Mouse (Mus musculus) hindbrain, embryonic 16.5 days (tissue): ENCODE results near the gene Cep41. TPM values are rescaled to one million over a fixed set of nuclear protein-coding genes. Genes with fewer than 3 reads are reported as not detected.

Experiments used
- ATAC-seq: fragments of 200-750 bp; cut with Nextera tagmentation; 2 replicates; pipeline ENCODE4 v1.8.0; 2017; ENCODE audit warnings: moderate TSS enrichment, moderate library complexity
- H3K27ac ChIP-seq: fragments of 300-500 bp; sonication (generic); 2 replicates; pipeline ENCODE4 v1.5.1; 2014; ENCODE audit warnings: low read depth, mild to moderate bottlenecking, control low read depth, low read length, moderate library complexity
- H3K27me3 ChIP-seq: fragments of 300-500 bp; sonication (generic); replicated peaks from 2 replicates; pipeline ENCODE4 v1.6.1; 2014; ENCODE audit warnings: low read length; ENCODE audit not compliant: control insufficient read depth, insufficient read depth
- H3K36me3 ChIP-seq: fragments of 300-500 bp; sonication (generic); 2 replicates; pipeline ENCODE4 v1.6.1; 2014; ENCODE audit warnings: mild to moderate bottlenecking, low read length, moderate library complexity, mixed read lengths; ENCODE audit not compliant: control insufficient read depth, insufficient read depth
- H3K4me1 ChIP-seq: fragments of 300-500 bp; sonication (generic); 2 replicates; pipeline ENCODE4 v1.6.1; 2014; ENCODE audit warnings: low read depth, low read length; ENCODE audit not compliant: control insufficient read depth, insufficient read depth
- H3K4me2 ChIP-seq: fragments of 300-500 bp; sonication (generic); 2 replicates; pipeline ENCODE4 v1.6.1; 2014; ENCODE audit warnings: mild to moderate bottlenecking, low read length, control low read depth, moderate library complexity
- H3K4me3 ChIP-seq: fragments of 300-500 bp; sonication (generic); 2 replicates; pipeline ENCODE4 v1.5.1; 2014; ENCODE audit warnings: mild to moderate bottlenecking, low read length, control low read depth, moderate library complexity
- H3K9ac ChIP-seq: fragments of 300-500 bp; sonication (generic); 2 replicates; pipeline ENCODE4 v1.6.1; 2014; ENCODE audit warnings: low read depth, mild to moderate bottlenecking, control low read depth, low read length, moderate library complexity
- H3K9me3 ChIP-seq: fragments of 300-500 bp; sonication (generic); 2 replicates; pipeline ENCODE4 v1.6.1; 2014; ENCODE audit warnings: mild to moderate bottlenecking, low read length, moderate library complexity; ENCODE audit not compliant: control insufficient read depth
- WGBS: fragments of 180-500 bp; shearing (Covaris S2); extraction: QIAGEN DNeasy Blood & Tissue Kit; methylation state at CpG from one replicate; pipeline ENCODE4 v1.1.7; 2014; 5-methylcytosine and 5-hydroxymethylcytosine counted together
- polyA plus RNA-seq: library from polyadenylated mRNA; unstranded; fragments of >200 nt; fragmentation: Nextera tagmentation; extraction: Ambion mirVana; gene quantifications from 2 replicates; pipeline ENCODE4 v1.2.1, GENCODE M21; 2015

The Cep41 gene
- polyA plus RNA-seq, 1 experiment from 2014 or later = 10.4 TPM

DNA sequence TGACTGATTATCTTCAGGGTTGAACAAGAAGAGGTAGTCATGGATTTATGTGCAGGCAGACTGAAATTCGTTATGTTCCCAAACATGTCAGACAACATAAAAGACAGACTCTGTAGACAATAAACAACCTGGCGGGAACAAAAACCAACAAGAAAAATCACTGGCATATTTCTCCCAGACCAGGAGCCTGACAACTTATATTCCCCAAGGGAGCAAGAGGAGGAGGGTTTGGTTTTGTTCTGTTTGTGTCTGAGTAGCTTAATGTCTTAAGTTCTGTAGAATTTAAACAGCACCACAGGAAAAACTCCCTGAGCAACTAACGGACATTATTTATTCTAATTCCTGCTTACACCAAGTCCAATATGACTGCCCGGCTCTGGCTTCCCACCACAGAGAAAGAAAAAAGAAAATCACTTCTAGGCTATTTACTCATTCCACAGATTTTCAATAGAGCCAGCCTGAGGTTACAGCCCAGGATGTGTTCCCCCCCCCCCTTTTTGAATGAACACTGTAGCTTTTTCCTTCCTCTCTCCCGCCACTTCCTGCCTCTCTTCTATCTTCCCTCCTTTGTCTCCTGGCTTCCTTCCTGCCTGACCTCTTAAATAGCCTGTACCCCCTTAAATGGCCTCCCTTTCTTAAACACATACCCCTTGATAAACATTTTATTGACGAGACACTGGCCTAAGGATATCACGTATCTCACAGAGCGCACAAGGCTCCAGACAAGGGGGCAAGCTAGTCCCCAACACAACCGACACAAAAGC, 40.9 kb downstream of the Cep41 start:
- no peaks in the 10 kb centered on the region for H3K36me3 ChIP-seq
- no peak overlapping the region for H3K4me3 ChIP-seq
- no peak for ATAC-seq
- no peak overlapping the region for H3K4me2 ChIP-seq
- no peak overlapping the region for H3K9ac ChIP-seq
- H3K27ac ChIP-seq = peak overlapping the region; percentile 66
- peaks cover 37% of the 10 kb centered on the region for H3K4me1 ChIP-seq
- no peaks in the 10 kb centered on the region for H3K9me3 ChIP-seq
- 54% methylated on average over 9 of the region's 9 CpGs for WGBS
- H3K27me3 ChIP-seq = no peaks in the 10 kb centered on the region

DNA sequence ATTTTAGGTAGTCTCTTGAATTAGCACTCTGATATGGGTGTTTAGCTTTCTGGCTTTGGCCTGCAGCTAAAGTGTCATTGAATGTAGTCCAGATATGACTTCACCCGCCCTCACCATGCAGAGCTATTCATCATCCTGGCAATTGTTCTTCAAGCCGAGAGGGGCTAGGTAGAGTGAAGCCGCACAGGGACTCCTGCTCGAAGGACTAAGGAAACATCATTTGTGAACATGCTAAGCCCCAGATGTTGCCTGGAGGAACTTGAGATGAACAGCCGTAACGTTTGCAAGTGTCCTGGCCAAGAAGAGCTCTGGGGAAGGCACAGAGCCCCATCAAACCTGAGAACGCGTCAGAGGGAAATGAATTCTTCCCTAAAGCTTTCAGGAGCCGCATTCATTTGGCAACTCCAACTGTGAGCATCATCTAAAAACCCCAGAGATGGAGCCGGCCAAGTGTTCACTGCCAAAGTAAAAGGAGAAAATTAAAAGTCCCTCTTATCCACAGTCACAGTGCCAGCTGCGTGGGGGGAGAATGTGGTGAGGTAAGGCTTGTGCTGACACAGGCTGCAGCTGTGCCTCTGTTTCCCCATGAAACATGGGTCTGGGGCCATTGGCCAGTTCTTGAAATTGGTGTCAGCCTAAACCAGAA, 43.8 kb downstream of the Cep41 start:
- H3K4me1 ChIP-seq = peaks cover 26% of the 10 kb centered on the region
- WGBS = 48% methylated on average over 11 of the region's 11 CpGs
- no peak overlapping the region for H3K9ac ChIP-seq
- H3K27me3 ChIP-seq = no peaks in the 10 kb centered on the region
- no peaks in the 10 kb centered on the region for H3K36me3 ChIP-seq
- H3K27ac ChIP-seq = 0 out of 2 replicates have a peak overlapping the region, but pooled peaks have one; percentile 20
- ATAC-seq = no peak
- no peak overlapping the region for H3K4me2 ChIP-seq
- H3K4me3 ChIP-seq = no peak overlapping the region
- no peaks in the 10 kb centered on the region for H3K9me3 ChIP-seq

DNA sequence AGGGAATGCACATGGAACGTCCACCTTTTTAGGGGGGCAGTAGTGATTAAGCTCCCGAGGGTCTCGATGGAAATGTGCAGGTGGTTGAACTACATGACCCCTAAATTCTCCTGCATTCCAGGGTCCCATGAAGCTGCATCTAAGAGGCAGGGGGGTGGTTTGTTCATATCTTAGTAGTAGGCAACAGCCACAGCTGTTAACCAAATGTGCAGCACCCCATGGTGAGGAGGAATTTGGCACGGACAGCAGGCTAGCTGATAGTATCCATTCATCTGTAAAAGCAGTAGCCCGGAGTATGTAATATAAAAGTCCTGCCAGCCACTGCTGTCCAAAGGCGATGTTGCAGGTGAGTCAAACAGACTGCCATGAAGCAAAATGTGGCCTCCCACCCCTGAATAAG, 48.2 kb downstream of the Cep41 start:
- H3K4me2 ChIP-seq = no peak overlapping the region
- no peak overlapping the region for H3K4me3 ChIP-seq
- peaks cover 9% of the 10 kb centered on the region for H3K4me1 ChIP-seq
- H3K27me3 ChIP-seq = no peaks in the 10 kb centered on the region
- H3K36me3 ChIP-seq = no peaks in the 10 kb centered on the region
- WGBS = 59% methylated on average over 6 of the region's 6 CpGs
- no peak overlapping the region for H3K27ac ChIP-seq
- H3K9me3 ChIP-seq = no peaks in the 10 kb centered on the region
- ATAC-seq = no peak
- H3K9ac ChIP-seq = no peak overlapping the region

DNA sequence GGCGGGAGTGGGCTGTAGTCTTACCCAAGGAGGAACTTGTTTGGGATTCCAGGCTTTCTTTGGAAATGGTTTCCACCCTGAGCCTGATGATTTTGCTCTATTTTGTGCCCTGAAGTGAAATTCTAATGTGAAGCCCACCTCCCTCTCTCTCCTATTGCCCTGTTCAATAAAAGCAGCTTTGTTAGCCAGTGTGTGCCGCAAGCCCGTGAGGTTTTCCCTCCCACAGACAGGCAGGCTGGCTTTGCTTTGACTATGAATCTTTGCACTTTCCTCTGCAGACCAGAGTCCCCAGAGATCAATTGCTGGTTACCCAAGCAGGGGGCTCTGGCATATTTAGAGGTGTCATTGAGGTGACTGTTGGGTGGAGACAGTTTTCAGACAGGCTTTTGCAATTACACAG, 49.1 kb downstream of the Cep41 start:
- Histone ChIP-seq H3K4me1 (peaks cover 2% of the 10 kb centered on the region; the same call in 1 of the 2 replicates), H3K9ac (no peak overlapping the region), H3K27ac (no peak overlapping the region), H3K9me3 (no peaks in the 10 kb centered on the region), H3K4me2 (no peak overlapping the region), H3K4me3 (no peak overlapping the region), H3K36me3 (no peaks in the 10 kb centered on the region), H3K27me3 (no peaks in the 10 kb centered on the region)
- 57% methylated on average over 3 of the region's 3 CpGs for WGBS
- ATAC-seq = no peak

DNA sequence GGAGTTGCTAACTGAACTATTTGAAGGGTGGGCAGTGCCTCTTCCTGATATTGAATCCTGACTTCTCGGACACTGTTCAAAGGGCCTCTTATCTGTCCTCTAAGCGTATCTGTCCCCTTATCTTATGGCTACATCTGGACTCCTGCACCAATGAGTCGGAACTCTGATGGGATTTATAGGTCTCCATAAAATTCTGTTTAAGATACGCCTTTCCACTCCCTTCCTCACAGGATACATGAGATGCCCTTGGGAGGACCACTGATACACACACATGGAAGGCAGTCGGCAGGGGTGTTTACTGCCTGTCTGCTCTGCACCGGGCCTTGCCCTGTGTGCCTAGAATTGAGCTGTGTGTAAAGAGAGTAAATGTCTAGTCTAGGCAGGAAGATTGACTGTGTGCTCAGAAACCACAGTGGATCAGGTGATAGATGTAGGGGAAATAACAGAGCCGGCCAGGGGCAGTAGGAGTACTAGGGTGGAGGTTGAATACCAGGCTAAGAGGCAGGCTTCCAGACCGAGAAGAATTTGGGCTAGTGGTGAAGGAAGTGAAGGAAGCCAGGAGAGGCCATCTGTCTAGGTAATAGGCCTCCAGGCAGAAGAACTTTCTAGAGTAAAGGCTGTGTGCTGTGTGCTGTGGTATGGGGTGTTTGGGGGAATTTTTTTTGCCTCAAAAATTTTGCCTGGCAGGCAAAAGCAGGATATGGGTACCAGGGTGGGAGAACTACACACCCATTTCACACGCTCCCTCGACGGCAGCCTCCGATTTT, 49.7 kb downstream of the Cep41 start:
- H3K27ac ChIP-seq = no peak overlapping the region
- no peak for ATAC-seq
- WGBS = 84% methylated on average over 12 of the region's 12 CpGs

DNA sequence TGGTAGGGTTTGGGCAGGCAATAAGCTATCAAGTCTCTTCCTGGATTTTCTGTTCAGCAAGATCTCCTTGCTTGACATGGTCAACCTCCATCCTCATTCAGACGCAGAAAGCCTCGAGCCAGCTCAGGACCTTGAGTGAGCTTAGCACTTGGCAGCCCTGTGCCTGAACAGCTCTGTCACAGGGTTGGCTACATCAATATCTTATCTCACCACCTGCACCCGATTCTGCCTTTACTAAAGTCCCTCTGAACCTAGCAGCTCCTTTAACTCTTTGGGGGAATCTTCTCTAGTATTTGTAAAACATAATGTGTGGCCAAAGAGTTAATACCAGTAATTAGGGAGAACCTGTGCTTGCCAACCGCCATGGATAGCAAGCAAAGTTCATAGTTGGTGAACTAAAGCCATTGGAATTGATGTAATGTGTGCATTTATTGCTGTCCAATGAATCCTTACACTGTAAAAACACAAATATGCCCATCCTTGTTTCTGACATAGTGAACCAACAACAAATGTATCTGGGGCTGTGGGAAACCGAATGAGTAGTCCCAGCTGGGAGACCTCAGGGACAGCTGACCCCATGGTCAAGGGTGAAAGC, 54.8 kb downstream of the Cep41 start, which contains the start of gene Cpa1:
Gene Cpa1 (plus strand): TSS at position 545 of the 595 bp plus-strand sequence.
- H3K9ac ChIP-seq = no peak within 1 kb of the TSS
- no peak within 1 kb of the TSS for H3K4me3 ChIP-seq
- peaks cover 2% of the 10 kb centered on the region; the same call in 1 of the 2 replicates for H3K4me1 ChIP-seq
- no peaks in the 10 kb centered on the region for H3K9me3 ChIP-seq
- H3K27ac ChIP-seq = no peak within 1 kb of the TSS
- no peak for ATAC-seq
- 85% methylated on average over 5 of the region's 5 CpGs for WGBS
- H3K27me3 ChIP-seq = no peaks in the 10 kb centered on the region
- H3K36me3 ChIP-seq = no peaks in the 10 kb centered on the region
- no peak within 1 kb of the TSS for H3K4me2 ChIP-seq

More for the DNA sequence above, 49.7 kb downstream of the Cep41 start:
- H3K27me3 ChIP-seq = no peaks in the 10 kb centered on the region
- H3K36me3 ChIP-seq = no peaks in the 10 kb centered on the region
- H3K9ac ChIP-seq = no peak overlapping the region
- no peaks in the 10 kb centered on the region for H3K9me3 ChIP-seq
- H3K4me2 ChIP-seq = no peak overlapping the region
- H3K4me3 ChIP-seq = no peak overlapping the region
- H3K4me1 ChIP-seq = no peaks in the 10 kb centered on the region

DNA sequence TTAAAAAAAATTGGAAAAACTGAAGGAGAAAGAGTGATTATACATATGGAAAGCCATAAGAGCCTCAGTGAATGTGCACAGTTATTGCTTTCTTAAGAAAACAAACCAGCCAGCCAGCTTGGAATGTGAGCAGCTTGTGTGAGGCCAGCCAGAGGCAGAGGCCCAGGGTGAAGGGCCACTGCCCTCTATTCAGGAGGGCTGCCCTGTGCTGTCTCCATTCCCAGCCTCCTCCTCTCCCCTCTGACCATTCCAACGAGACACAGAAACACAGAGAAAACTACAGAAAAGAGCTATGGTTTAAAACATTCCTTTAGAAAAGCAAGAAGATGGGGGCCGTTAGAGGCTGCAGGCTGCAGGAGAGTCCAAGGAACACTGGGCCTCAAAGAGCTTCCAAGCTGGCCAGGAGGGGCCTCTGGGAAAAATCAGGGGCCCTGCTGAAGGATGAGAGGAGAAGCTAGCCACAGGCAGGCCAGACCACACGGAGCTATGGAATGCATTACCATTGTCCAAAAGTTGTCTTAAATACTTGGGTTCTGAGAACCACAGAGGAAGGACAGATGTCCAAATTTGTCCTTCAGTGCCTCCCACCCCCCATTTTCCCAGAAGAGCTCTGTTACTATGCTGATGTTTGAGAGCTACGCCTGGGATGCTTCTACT, 57.2 kb downstream of the Cep41 start:
- peak overlapping the region; percentile 44 for H3K27ac ChIP-seq
- H3K9ac ChIP-seq = 0 out of 2 replicates have a peak overlapping the region, but pooled peaks have one; percentile 15
- no peaks in the 10 kb centered on the region for H3K36me3 ChIP-seq
- ATAC-seq = no peak
- H3K4me1 ChIP-seq = peaks cover 2% of the 10 kb centered on the region; the same call in 1 of the 2 replicates
- no peaks in the 10 kb centered on the region for H3K27me3 ChIP-seq
- WGBS = 32% methylated on average over 4 of the region's 4 CpGs
- no peak overlapping the region for H3K4me3 ChIP-seq
- H3K4me2 ChIP-seq = no peak overlapping the region
- H3K9me3 ChIP-seq = no peaks in the 10 kb centered on the region

DNA sequence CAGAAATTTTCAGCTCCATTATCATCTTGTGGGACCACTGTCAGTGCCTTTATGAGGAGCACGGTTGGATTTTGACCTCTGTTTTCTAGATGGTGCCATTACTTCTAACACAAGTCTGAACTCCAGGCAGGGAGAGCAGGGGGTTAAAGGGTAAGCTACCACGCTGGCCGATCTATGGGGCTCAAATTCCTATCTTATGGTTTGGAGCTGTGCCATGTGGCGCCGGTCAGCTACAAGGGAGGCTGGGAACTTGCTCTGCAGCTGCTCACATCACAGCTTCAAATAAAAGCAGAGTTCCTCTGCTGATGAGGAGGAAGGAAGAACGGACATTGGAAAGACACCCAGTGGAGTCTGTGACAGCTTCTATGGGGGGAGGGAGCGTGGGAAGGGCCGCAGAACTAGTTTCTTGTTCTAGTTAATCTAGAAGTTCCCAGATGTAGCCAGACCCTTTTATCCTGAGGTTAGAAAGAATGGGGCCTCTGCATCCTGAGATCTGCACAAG, 58.1 kb downstream of the Cep41 start:
- whole genome bisulfite sequencing = 40% methylated on average over 8 of the region's 8 CpGs
- H3K27me3 ChIP-seq = no peaks in the 10 kb centered on the region
- H3K4me3 ChIP-seq = no peak overlapping the region
- H3K9ac ChIP-seq = no peak overlapping the region
- H3K9me3 ChIP-seq = no peaks in the 10 kb centered on the region
- no peak overlapping the region for H3K27ac ChIP-seq
- no peak overlapping the region for H3K4me2 ChIP-seq
- no peaks in the 10 kb centered on the region for H3K36me3 ChIP-seq
- peaks cover 2% of the 10 kb centered on the region; the same call in 1 of the 2 replicates for H3K4me1 ChIP-seq
- ATAC-seq = no peak
